Mouse (Mus musculus) T-helper 1 cell (primary cell): ENCODE results near the gene Phkb.
"Not testable (repeated sequence)": the region's sequence is repeated elsewhere in the genome, so short reads cannot be mapped to it uniquely, and the experiment has no call there.

Experiments used
- in situ Hi-C: fragments of 300-600 bp; cut with MboI, MseI; formaldehyde crosslinking; loops from one replicate; pipeline ENCODE4 v1.15.1; 2025; ENCODE audit warnings: high pct_unique_total_duplicates

Phkb gene

GRCm38 (mm10) chr8:85840657-85841488 is at the start of gene Phkb, which contains the start of gene Itfg1:
Gene Phkb (plus strand): TSS chr8:85840959.
Gene Itfg1 (minus strand): TSS chr8:85840921.
- in situ Hi-C loops: loop anchor here (25.0 kb wide), 1 partner anchor 1046 kb away; the partner anchor contains the start of gene N4bp1

GRCm38 (mm10) chr8:85796392-85796791 is 44.4 kb upstream of the Phkb start:
- in situ Hi-C loops: not testable (repeated sequence)

GRCm38 (mm10) chr8:85800164-85800563 is 40.6 kb upstream of the Phkb start:
- in situ Hi-C loops: no loop called here

GRCm38 (mm10) chr8:85801408-85801807 is 39.4 kb upstream of the Phkb start:
- in situ Hi-C loops: no loop called here

- in situ Hi-C loops: loop anchor here (10.0 kb wide), 1 partner anchor 651 kb away; no protein-coding TSS in a partner anchor
Measured at GRCm38 (mm10) chr8:85813621-85814020, 27.1 kb upstream of the Phkb start.

- in situ Hi-C loops: loop anchor here (25.0 kb wide), 1 partner anchor 1047 kb away; the partner anchor contains the start of gene N4bp1
Measured at GRCm38 (mm10) chr8:85839916-85840656, 673 bp upstream of the Phkb start.

- in situ Hi-C loops: loop anchor here (25.0 kb wide), 1 partner anchor 1046 kb away; the partner anchor contains the start of gene N4bp1
Measured at GRCm38 (mm10) chr8:85841489-85841795, 683 bp downstream of the Phkb start.

GRCm38 (mm10) chr8:85845887-85846286 is 5.1 kb downstream of the Phkb start:
- in situ Hi-C loops: loop anchor here (25.0 kb wide), 1 partner anchor 1041 kb away; the partner anchor contains the start of gene N4bp1

GRCm38 (mm10) chr8:85854220-85855123 is 13.7 kb downstream of the Phkb start:
- in situ Hi-C loops: no loop called here

- in situ Hi-C loops: not testable (repeated sequence)
Measured at GRCm38 (mm10) chr8:85857227-85857896, 16.6 kb downstream of the Phkb start.

GRCm38 (mm10) chr8:85860612-85861011 is 19.9 kb downstream of the Phkb start:
- in situ Hi-C loops: no loop called here

- in situ Hi-C loops: no loop called here
Measured at GRCm38 (mm10) chr8:85862381-85862780, 21.6 kb downstream of the Phkb start.

GRCm38 (mm10) chr8:85871660-85872059 is 30.9 kb downstream of the Phkb start:
- in situ Hi-C loops: no loop called here

GRCm38 (mm10) chr8:85877976-85878375 is 37.2 kb downstream of the Phkb start:
- in situ Hi-C loops: no loop called here

- in situ Hi-C loops: no loop called here
Measured at GRCm38 (mm10) chr8:85879624-85880023, 38.9 kb downstream of the Phkb start.

GRCm38 (mm10) chr8:85884811-85885210 is 44.1 kb downstream of the Phkb start:
- in situ Hi-C loops: no loop called here

GRCm38 (mm10) chr8:85897636-85898035 is 56.9 kb downstream of the Phkb start:
- in situ Hi-C loops: no loop called here

GRCm38 (mm10) chr8:85924991-85925390 is 84.2 kb downstream of the Phkb start:
- in situ Hi-C loops: no loop called here

GRCm38 (mm10) chr8:85925574-85925973 is 84.8 kb downstream of the Phkb start:
- in situ Hi-C loops: no loop called here

- in situ Hi-C loops: no loop called here
Measured at GRCm38 (mm10) chr8:85926107-85926506, 85.3 kb downstream of the Phkb start.

GRCm38 (mm10) chr8:85936148-85936547 is 95.4 kb downstream of the Phkb start:
- in situ Hi-C loops: no loop called here
